Mouse (Mus musculus) liver, embryonic 12.5 days (tissue): ENCODE measurements around the gene Pcsk4. TPM values are rescaled to one million over a fixed set of nuclear protein-coding genes. Genes with fewer than 3 reads are reported as not detected.
A peak's percentile ranks its signal among the peaks of the same experiment; 100 is the strongest.

Experiments used
- ATAC-seq: fragments of 200-750 bp; cut with Nextera tagmentation; 2 replicates; pipeline ENCODE4 v1.8.0; 2017; ENCODE audit warnings: moderate number of reproducible peaks, mild to moderate bottlenecking, moderate library complexity
- H3K27ac ChIP-seq: fragments of 300-500 bp; sonication (generic); 2 replicates; pipeline ENCODE4 v1.5.1; 2016; ENCODE audit warnings: mild to moderate bottlenecking
- H3K27me3 ChIP-seq: fragments of 300-500 bp; sonication (generic); replicated peaks from 2 replicates; pipeline ENCODE4 v1.6.1; 2016; ENCODE audit warnings: mild to moderate bottlenecking, moderate library complexity
- H3K36me3 ChIP-seq: fragments of 300-500 bp; sonication (generic); 2 replicates; pipeline ENCODE4 v1.6.1; 2016; ENCODE audit warnings: mild to moderate bottlenecking, moderate library complexity
- H3K4me1 ChIP-seq: fragments of 300-500 bp; sonication (generic); 2 replicates; pipeline ENCODE4 v1.6.1; 2016
- H3K4me2 ChIP-seq: fragments of 300-500 bp; sonication (generic); 2 replicates; pipeline ENCODE4 v1.6.1; 2016; ENCODE audit warnings: mild to moderate bottlenecking, moderate library complexity
- H3K4me3 ChIP-seq: fragments of 300-500 bp; sonication (generic); 2 replicates; pipeline ENCODE4 v1.5.1; 2016; ENCODE audit warnings: mild to moderate bottlenecking, moderate library complexity
- H3K9ac ChIP-seq: fragments of 300-500 bp; sonication (generic); 2 replicates; pipeline ENCODE4 v1.6.1; 2016; ENCODE audit warnings: mild to moderate bottlenecking, moderate library complexity
- H3K9me3 ChIP-seq: fragments of 300-500 bp; sonication (generic); replicated peaks from 2 replicates; pipeline ENCODE4 v1.6.1; 2016; ENCODE audit warnings: mild to moderate bottlenecking, moderate library complexity
- WGBS: fragments of 180-500 bp; shearing (Covaris S2); methylation state at CpG from one replicate; pipeline ENCODE4 v1.1.7; 2016; ENCODE audit not compliant: insufficient replicate concordance; 5-methylcytosine and 5-hydroxymethylcytosine counted together
- polyA plus RNA-seq: library from polyadenylated mRNA; unstranded; fragments of >200 nt; fragmentation: Nextera tagmentation; extraction: Ambion mirVana; gene quantifications from 2 replicates; pipeline ENCODE4 v1.2.1, GENCODE M21; 2016

Pcsk4 gene
- 6.9 and 7.2 TPM in 2 replicates for polyA plus RNA-seq

DNA sequence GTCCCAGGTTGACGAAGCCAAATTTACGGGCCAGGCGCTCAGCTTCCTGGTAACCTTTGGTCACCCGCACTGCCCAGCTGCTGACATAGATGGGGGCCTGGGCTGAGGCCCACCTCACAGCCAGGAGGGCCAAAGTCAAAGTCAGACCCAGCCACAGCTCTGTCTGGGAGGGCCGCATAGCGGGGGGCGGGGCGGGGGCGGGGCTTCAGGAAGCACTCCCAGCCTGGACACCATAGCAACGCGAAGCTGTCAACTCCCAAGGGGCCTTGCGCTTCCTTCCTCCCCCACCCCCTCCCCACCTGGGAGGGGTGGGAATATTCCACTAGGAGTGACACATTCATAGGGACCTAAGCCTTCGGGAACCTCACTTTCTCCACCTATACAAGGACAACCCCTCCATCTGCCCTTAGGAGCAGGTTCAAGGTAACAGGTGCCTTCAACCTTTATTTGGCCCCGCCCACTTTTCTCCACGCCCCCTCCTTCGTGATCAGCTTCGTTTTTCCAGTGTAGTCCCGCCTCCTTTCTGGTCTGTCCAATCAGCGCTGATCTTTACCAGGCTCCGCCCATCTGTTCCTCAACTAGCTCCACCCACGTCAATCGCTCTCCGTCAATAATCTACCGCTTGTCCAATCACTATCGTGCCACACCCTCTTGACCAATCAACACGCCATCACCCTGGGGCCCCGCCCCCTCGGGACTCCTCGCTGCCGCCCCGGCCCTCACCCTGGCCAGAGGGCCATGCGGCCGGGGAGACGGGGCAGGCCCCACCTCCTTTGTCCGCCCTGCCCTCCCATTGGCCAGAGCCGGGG is at the start of gene Pcsk4, which contains the start of gene Reep6:
Gene Pcsk4, minus strand, starts transcription at position 226 of the 809 bp plus-strand sequence.
Gene Reep6, plus strand, starts transcription at position 681 of the 809 bp plus-strand sequence.
- peak; percentile 81 for ATAC-seq
- WGBS = 6% methylated on average over 36 of the region's 36 CpGs
- Histone ChIP-seq H3K9me3 (no peaks in the 10 kb centered on the region), H3K27ac (peak within 1 kb of the TSS; percentile 93), H3K9ac (peak within 1 kb of the TSS; percentile 74), H3K27me3 (peaks cover 9% of the 10 kb centered on the region; the same call in 1 of the 2 replicates), H3K36me3 (peaks cover 12% of the 10 kb centered on the region), H3K4me1 (peaks cover 75% of the 10 kb centered on the region), H3K4me2 (peak within 1 kb of the TSS; percentile 83), H3K4me3 (peak within 1 kb of the TSS; percentile 64)

DNA sequence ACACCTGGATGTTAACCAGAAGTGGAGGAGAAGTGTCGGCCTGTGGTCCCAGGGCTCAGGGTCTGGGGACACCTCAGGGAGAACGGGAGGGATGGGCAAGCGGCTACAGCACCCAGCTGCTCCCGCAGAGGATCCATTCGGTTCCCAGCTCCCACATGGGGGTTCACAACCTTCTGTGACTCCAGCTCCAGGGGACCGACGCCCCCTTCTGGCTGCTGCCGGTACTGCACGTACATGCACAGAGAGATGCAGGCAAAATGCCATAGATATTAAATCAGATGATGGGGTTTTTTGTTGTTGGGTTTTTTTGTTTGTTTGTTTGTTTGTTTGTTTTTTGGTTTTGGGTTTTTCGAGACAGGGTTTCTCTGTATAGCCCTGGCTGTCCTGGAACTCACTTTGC is 48.4 kb upstream of the Pcsk4 start:
- Histone ChIP-seq H3K36me3 (peaks cover 28% of the 10 kb centered on the region), H3K27ac (no peak overlapping the region)

DNA sequence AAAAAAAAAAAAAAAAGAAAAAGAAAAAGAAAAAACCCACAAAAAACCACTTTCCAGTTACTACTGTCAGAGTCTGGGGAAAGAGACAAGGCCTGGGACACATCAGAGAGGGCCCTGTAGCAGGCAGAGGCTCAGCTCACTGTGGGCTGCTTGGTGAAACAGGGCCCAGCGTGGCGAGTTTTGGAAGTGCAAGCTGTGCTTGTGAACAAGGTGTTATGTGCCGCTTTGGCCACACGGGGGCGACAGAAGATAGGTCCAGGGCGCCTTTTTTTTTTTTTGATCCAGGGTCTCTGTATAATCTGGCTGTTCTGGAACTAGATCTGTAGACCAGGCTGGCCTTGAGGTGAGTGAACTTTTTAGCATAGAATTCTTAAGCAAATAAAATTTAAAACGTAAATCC is 46.9 kb upstream of the Pcsk4 start:
- Histone ChIP-seq H3K27ac (no peak overlapping the region), H3K9ac (no peak overlapping the region), H3K36me3 (peaks cover 12% of the 10 kb centered on the region), H3K27me3 (peaks cover 22% of the 10 kb centered on the region), H3K4me2 (no peak overlapping the region), H3K4me3 (no peak overlapping the region), H3K4me1 (peaks cover 7% of the 10 kb centered on the region; the same call in 1 of the 2 replicates), H3K9me3 (0 out of 2 replicates have a peak, but pooled peaks cover 3% of the 10 kb centered on the region)
- 0 out of 2 replicates have a peak, but pooled peaks have one; percentile 43 for ATAC-seq
- 3% methylated on average over 7 of the region's 7 CpGs for WGBS

More for the DNA sequence above, 48.4 kb upstream of the Pcsk4 start:
- Histone ChIP-seq H3K9me3 (0 out of 2 replicates have a peak, but pooled peaks cover 3% of the 10 kb centered on the region), H3K27me3 (peaks cover 13% of the 10 kb centered on the region), H3K4me2 (no peak overlapping the region), H3K4me1 (no peaks in the 10 kb centered on the region), H3K4me3 (no peak overlapping the region), H3K9ac (no peak overlapping the region)
- ATAC-seq = no peak
- WGBS = 44% methylated on average over 10 of the region's 10 CpGs

DNA sequence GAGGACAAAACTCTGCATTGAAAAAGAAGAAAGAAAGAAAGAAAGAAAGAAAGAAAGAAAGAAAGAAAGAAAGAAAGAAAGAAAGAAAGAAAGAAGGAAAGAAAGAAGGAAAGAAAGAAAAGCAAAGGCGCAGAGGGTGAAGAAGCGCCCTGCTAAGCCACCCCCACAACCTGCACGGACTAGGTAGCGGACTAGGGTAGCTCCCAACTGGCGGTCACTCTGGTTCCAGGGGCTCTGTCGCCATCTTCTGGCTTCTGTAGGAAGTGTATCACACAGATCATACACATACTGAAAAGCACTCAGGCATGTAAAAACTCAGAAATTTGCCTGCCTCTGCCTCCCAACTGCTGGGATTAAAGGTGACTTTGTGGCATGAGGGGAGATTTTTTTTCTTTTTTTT is 44.8 kb upstream of the Pcsk4 start:
- ATAC-seq = peak; percentile 41; the same call in 1 of the 2 replicates
- Histone ChIP-seq H3K9me3 (0 out of 2 replicates have a peak, but pooled peaks cover 3% of the 10 kb centered on the region), H3K27ac (no peak overlapping the region), H3K36me3 (no peaks in the 10 kb centered on the region), H3K27me3 (peaks cover 38% of the 10 kb centered on the region), H3K4me1 (peaks cover 7% of the 10 kb centered on the region; the same call in 1 of the 2 replicates), H3K4me2 (no peak overlapping the region), H3K9ac (no peak overlapping the region), H3K4me3 (no peak overlapping the region)
- 17% methylated on average over 6 of the region's 6 CpGs for WGBS

DNA sequence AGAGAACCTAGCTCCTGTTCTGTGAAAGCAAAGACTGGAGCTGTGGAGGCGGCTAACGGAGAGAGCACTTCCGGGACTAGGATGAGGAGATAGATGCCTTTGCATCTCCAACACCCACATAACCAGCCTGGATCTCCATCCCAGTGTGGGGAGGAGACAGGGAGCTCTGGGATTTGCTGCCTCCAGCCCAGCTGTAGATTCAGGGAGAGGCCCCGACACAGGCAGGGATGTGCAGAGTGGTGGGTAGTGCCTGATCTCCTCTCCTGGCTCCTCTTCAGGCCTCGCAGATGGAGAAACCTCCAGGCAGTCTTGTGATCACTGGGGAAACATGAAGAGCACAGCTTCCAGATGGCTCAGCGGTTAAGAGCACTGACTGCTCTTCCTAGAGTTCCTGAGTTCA is 43.4 kb upstream of the Pcsk4 start:
- no peaks in the 10 kb centered on the region for H3K36me3 ChIP-seq
- ATAC-seq = no peak
- H3K4me1 ChIP-seq = peaks cover 7% of the 10 kb centered on the region; the same call in 1 of the 2 replicates
- H3K27ac ChIP-seq = no peak overlapping the region
- no peak overlapping the region for H3K9ac ChIP-seq
- peaks cover 49% of the 10 kb centered on the region for H3K27me3 ChIP-seq
- H3K9me3 ChIP-seq = 0 out of 2 replicates have a peak, but pooled peaks cover 8% of the 10 kb centered on the region
- no peak overlapping the region for H3K4me3 ChIP-seq
- H3K4me2 ChIP-seq = no peak overlapping the region
- 75% methylated on average over 6 of the region's 6 CpGs for WGBS

DNA sequence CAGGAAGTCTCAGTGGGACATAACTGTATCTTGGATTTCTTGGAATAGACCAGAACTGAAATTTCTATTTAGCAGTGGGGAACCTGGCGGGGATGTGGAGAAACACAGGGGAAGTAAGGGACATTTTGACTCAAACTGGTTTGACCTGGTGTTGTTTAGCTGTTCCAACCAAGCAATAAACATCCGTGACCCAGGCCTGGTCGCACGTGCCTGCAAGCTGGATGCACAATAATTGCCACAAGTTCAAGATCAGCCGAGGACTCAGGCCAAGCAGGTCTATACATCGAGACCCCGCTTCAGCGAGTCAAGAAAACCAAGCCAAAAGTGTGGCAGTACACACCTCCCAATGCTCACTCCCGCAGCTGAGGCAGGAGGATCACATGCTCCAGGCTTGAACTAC is 42.7 kb upstream of the Pcsk4 start:
- Histone ChIP-seq H3K27ac (no peak overlapping the region), H3K4me1 (peaks cover 7% of the 10 kb centered on the region; the same call in 1 of the 2 replicates), H3K4me3 (no peak overlapping the region), H3K4me2 (peak overlapping the region; percentile 33; the same call in 1 of the 2 replicates), H3K36me3 (no peaks in the 10 kb centered on the region), H3K9ac (no peak overlapping the region), H3K27me3 (peaks cover 57% of the 10 kb centered on the region), H3K9me3 (0 out of 2 replicates have a peak, but pooled peaks cover 5% of the 10 kb centered on the region)
- no peak for ATAC-seq
- WGBS = 48% methylated on average over 9 of the region's 9 CpGs

DNA sequence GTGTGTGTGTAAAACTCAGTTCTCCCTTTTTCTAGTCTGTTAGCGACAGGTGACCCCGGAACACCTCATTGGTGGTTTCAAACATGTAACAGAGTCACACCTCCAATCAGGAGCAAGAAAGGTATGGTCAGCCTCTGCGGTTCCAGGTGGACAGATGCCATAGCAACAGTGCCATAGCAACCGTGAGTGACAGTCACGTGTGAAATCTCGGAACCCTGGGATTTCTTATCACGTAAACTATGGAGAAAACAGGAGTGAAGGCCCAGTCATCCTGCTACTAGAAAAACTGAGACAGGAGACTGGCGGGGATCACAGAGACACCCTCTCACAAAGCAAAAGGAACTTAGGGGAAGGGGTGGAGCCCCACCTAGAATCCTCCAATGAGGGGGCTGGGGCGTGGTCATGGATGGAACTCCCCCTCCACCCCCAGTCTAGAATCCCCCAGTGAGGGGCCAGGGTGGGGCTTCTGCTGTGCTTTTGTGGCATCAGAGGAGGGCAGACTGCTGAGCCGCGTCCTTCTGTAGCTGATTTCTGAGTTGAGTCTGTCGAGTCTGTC is 42.2 kb upstream of the Pcsk4 start:
- no peak for ATAC-seq
- Histone ChIP-seq H3K9me3 (0 out of 2 replicates have a peak, but pooled peaks cover 5% of the 10 kb centered on the region), H3K27me3 (peaks cover 62% of the 10 kb centered on the region), H3K9ac (no peak overlapping the region; the same call in 1 of the 2 replicates), H3K27ac (no peak overlapping the region), H3K4me2 (peak overlapping the region; percentile 33), H3K36me3 (no peaks in the 10 kb centered on the region), H3K4me1 (peaks cover 7% of the 10 kb centered on the region; the same call in 1 of the 2 replicates), H3K4me3 (no peak overlapping the region)
- WGBS = 7% methylated on average over 12 of the region's 12 CpGs

DNA sequence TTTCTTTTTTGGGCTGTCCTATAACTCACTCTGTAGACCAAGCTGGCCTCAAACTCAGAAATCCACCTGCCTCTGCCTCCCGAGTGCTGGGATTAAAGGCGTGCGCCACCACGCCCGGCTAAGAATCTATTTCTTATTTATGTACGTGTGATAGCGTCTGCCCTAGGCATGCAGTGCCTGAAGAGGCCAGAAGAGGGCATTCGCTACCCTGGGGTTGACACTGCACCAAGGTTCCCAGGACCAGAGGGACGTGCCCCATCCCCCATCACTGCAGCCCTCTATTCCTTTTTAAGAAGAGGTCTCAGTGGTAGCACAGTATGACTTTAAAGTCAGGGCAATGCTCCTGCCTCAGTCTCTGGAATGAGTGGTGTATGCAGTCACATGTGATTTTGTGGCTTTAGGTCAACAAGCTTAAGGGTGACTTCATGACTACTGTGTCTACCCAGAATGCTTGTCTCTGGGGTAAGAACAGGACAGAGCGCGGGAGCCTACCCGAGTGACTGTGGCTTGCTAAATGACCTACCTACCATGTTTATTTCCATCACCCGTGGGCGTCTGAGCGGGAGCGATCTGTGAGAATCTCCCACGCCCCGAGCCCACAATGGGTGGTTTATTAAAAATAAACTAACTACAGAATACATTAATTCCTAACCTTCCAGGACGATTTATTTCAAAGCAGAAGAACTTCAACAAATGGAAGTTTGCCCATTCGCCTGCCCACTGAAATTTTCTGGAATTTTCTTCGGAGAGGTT is 40.9 kb upstream of the Pcsk4 start:
- no peak overlapping the region for H3K9ac ChIP-seq
- ATAC-seq = no peak
- H3K4me3 ChIP-seq = no peak overlapping the region
- no peaks in the 10 kb centered on the region for H3K36me3 ChIP-seq
- WGBS = 64% methylated on average over 21 of the region's 21 CpGs
- H3K27ac ChIP-seq = no peak overlapping the region
- no peak overlapping the region for H3K4me2 ChIP-seq
- peaks cover 7% of the 10 kb centered on the region; the same call in 1 of the 2 replicates for H3K4me1 ChIP-seq
- H3K9me3 ChIP-seq = 0 out of 2 replicates have a peak, but pooled peaks cover 5% of the 10 kb centered on the region
- H3K27me3 ChIP-seq = peaks cover 73% of the 10 kb centered on the region

DNA sequence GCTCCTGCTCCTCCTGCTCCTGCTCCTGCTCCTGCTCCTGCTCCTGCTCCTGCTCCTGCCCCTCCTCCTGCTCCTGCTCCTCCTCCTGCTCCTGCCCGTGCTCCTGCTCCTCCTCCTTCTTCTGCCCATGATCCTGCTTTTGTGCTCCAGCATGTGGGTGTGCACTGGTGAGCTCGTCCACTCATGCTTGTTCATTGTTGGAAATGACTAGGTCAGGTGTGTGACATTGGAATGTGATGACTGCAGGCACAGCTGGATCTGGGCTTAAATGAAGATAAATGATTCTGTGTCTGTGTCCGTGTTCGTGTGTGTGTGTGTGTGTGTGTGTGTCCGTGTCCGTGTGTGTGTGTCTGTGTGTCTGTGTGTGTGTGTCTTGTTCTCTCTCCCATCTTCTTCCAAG is 39.1 kb upstream of the Pcsk4 start:
- 0 out of 2 replicates have a peak, but pooled peaks cover 5% of the 10 kb centered on the region for H3K9me3 ChIP-seq
- no peaks in the 10 kb centered on the region for H3K36me3 ChIP-seq
- H3K9ac ChIP-seq = no peak overlapping the region
- 79% methylated on average over 6 of the region's 6 CpGs for WGBS
- no peak overlapping the region for H3K27ac ChIP-seq
- H3K4me2 ChIP-seq = no peak overlapping the region
- no peak overlapping the region for H3K4me3 ChIP-seq
- no peak for ATAC-seq
- H3K4me1 ChIP-seq = peaks cover 7% of the 10 kb centered on the region; the same call in 1 of the 2 replicates
- H3K27me3 ChIP-seq = peaks cover 85% of the 10 kb centered on the region

DNA sequence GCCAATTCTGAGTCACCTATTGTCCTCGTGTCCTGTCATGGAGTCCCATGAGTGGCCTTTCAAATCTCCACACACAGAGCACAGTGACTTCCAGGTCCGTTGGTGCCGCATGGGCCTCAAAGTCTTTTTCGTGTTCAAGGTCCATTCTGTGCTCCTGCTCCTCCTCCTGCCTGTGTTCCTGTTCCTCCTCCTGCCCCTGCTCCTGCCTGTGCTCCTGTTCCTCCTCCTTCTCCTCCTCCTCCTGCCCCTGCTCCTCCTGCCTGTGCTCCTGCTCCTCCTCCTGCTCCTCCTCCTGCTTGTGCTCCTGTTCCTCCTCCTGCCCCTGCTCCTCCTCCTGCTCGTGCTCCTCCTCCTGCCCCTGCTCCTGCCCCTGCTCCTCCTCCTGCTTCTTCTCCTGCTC is 38.7 kb upstream of the Pcsk4 start:
- peaks cover 85% of the 10 kb centered on the region for H3K27me3 ChIP-seq
- no peak overlapping the region for H3K4me2 ChIP-seq
- H3K9ac ChIP-seq = no peak overlapping the region
- H3K36me3 ChIP-seq = no peaks in the 10 kb centered on the region
- H3K9me3 ChIP-seq = 0 out of 2 replicates have a peak, but pooled peaks cover 5% of the 10 kb centered on the region
- 55% methylated on average over 5 of the region's 5 CpGs for whole genome bisulfite sequencing
- H3K4me1 ChIP-seq = peaks cover 7% of the 10 kb centered on the region; the same call in 1 of the 2 replicates
- ATAC-seq = no peak
- no peak overlapping the region for H3K27ac ChIP-seq
- H3K4me3 ChIP-seq = no peak overlapping the region

DNA sequence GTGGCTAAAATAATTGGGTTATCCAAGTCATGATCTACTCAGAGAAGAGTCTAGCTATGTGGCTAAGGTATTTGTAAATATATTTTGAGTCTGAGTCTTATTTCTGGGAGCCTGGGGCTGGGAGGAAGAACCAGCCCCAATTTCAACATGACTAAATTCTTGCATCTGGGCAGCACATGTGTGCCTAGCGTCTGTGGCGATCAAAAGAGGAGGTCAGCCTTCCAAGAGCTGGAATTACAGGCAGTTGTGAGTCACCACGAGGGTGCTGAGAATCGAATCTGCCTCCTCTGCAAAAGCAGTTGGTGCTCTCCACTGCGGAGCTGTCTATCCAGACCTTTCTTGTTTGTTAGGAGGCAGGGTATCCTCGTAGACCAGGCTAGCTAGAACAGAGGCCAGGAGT is 36.4 kb upstream of the Pcsk4 start:
- no peak overlapping the region for H3K4me2 ChIP-seq
- no peak overlapping the region for H3K27ac ChIP-seq
- no peak for ATAC-seq
- peaks cover 91% of the 10 kb centered on the region for H3K27me3 ChIP-seq
- H3K36me3 ChIP-seq = no peaks in the 10 kb centered on the region
- H3K9ac ChIP-seq = no peak overlapping the region
- H3K4me3 ChIP-seq = no peak overlapping the region
- WGBS = 48% methylated on average over 6 of the region's 6 CpGs
- 0 out of 2 replicates have a peak, but pooled peaks cover 5% of the 10 kb centered on the region for H3K9me3 ChIP-seq
- H3K4me1 ChIP-seq = no peaks in the 10 kb centered on the region
